Mouse (Mus musculus) cerebellum, postnatal 10 days (tissue): Measurements from ENCODE around the gene Rasa2.
A peak's percentile ranks its signal among the peaks of the same experiment; 100 is the strongest.

ENCODE experiments used
- DNase-seq, 2 experiments: peaks; one replicate each; pipeline ENCODE4 v3.0.0; 2021; ENCODE audit warnings: mixed read lengths in 2 of 2

The Rasa2 gene

GRCm38 (mm10) chr9:96638508-96638907 lies 7.1 kb upstream of the Rasa2 start:
- DNase-seq, result peak in 1 of 2 experiments; percentile 21

GRCm38 (mm10) chr9:96637157-96637548 lies 5.7 kb upstream of the Rasa2 start:
- DNase-seq, result no peak

- no peak for DNase-seq
Measured at GRCm38 (mm10) chr9:96636423-96637156, 5.2 kb upstream of the Rasa2 start.

- DNase-seq, result no peak
Measured at GRCm38 (mm10) chr9:96635899-96636298, 4.5 kb upstream of the Rasa2 start.

- DNase-seq, result no peak
Measured at GRCm38 (mm10) chr9:96635176-96635575, 3.8 kb upstream of the Rasa2 start.

GRCm38 (mm10) chr9:96633771-96634170 lies 2.4 kb upstream of the Rasa2 start:
- no peak for DNase-seq

GRCm38 (mm10) chr9:96632756-96633155 lies 1.3 kb upstream of the Rasa2 start:
- peak; percentile 46 to 49 for DNase-seq

GRCm38 (mm10) chr9:96632073-96632690 lies 765 bp upstream of the Rasa2 start:
- peak; percentile 58 to 67 for DNase-seq

- peak; percentile 63 to 68 for DNase-seq
Measured at GRCm38 (mm10) chr9:96630571-96631388, 637 bp downstream of the Rasa2 start.

- DNase-seq, result no peak
Measured at GRCm38 (mm10) chr9:96629151-96629550, 2.3 kb downstream of the Rasa2 start.

- no peak for DNase-seq
Measured at GRCm38 (mm10) chr9:96627557-96628085, 3.8 kb downstream of the Rasa2 start.

GRCm38 (mm10) chr9:96627042-96627441 lies 4.4 kb downstream of the Rasa2 start:
- DNase-seq, result no peak

GRCm38 (mm10) chr9:96618448-96619176 lies 12.8 kb downstream of the Rasa2 start:
- no peak for DNase-seq

GRCm38 (mm10) chr9:96612297-96612696 lies 19.1 kb downstream of the Rasa2 start:
- DNase-seq, result no peak

- no peak for DNase-seq
Measured at GRCm38 (mm10) chr9:96611693-96612293, 19.6 kb downstream of the Rasa2 start.

GRCm38 (mm10) chr9:96610813-96611212 lies 20.6 kb downstream of the Rasa2 start:
- no peak for DNase-seq

- DNase-seq, result no peak
Measured at GRCm38 (mm10) chr9:96603416-96603815, 28.0 kb downstream of the Rasa2 start.

- DNase-seq, result no peak
Measured at GRCm38 (mm10) chr9:96597899-96598298, 33.5 kb downstream of the Rasa2 start.

- no peak for DNase-seq
Measured at GRCm38 (mm10) chr9:96592670-96593600, 38.5 kb downstream of the Rasa2 start.

GRCm38 (mm10) chr9:96589346-96589745 lies 42.1 kb downstream of the Rasa2 start:
- no peak for DNase-seq

- DNase-seq, result no peak
Measured at GRCm38 (mm10) chr9:96583496-96583895, 47.9 kb downstream of the Rasa2 start.
